Mouse (Mus musculus) spleen, postnatal 14 days (tissue): ENCODE data around the gene Nbl1.

Experiments
- DNase-seq, 2 experiments: peaks; one replicate each; pipeline ENCODE4 v3.0.0; 2021 to 2022; ENCODE audit warnings: low spot score in 2 of 2

Gene Nbl1

GRCm38 (mm10) chr4:139100326-139100725 lies 7.5 kb upstream of the Nbl1 start:
- no peak for DNase-seq

GRCm38 (mm10) chr4:139096201-139096600 lies 3.4 kb upstream of the Nbl1 start:
- DNase-seq: no peak

- DNase-seq: no peak
These were observed 2.6 kb upstream of the Nbl1 start for GRCm38 (mm10) chr4:139095406-139095805.

- DNase-seq: no peak
These were observed 370 bp upstream of the Nbl1 start for GRCm38 (mm10) chr4:139093196-139093530.

- DNase-seq: no peak
These were observed 1.1 kb downstream of the Nbl1 start for GRCm38 (mm10) chr4:139091478-139092355.

- no peak for DNase-seq
These were observed 1.7 kb downstream of the Nbl1 start for GRCm38 (mm10) chr4:139091066-139091465.

GRCm38 (mm10) chr4:139090303-139090940 lies 2.4 kb downstream of the Nbl1 start:
- DNase-seq: no peak

GRCm38 (mm10) chr4:139088982-139089671 lies 3.7 kb downstream of the Nbl1 start:
- DNase-seq: no peak

GRCm38 (mm10) chr4:139086984-139087383 lies 5.8 kb downstream of the Nbl1 start:
- no peak for DNase-seq

- peak; percentile 40 to 79 for DNase-seq
These were observed 6.8 kb downstream of the Nbl1 start for GRCm38 (mm10) chr4:139086037-139086436.

GRCm38 (mm10) chr4:139085337-139085736 lies 7.5 kb downstream of the Nbl1 start:
- DNase-seq: no peak

GRCm38 (mm10) chr4:139082790-139083564 lies 9.8 kb downstream of the Nbl1 start:
- DNase-seq: no peak

- DNase-seq: no peak
These were observed 11.4 kb downstream of the Nbl1 start for GRCm38 (mm10) chr4:139081270-139081931.

- no peak for DNase-seq
These were observed 12.5 kb downstream of the Nbl1 start for GRCm38 (mm10) chr4:139080259-139080658.

GRCm38 (mm10) chr4:139079439-139079838 lies 13.4 kb downstream of the Nbl1 start:
- DNase-seq: no peak

- no peak for DNase-seq
These were observed 14.1 kb downstream of the Nbl1 start for GRCm38 (mm10) chr4:139078726-139079125.

- no peak for DNase-seq
These were observed 14.5 kb downstream of the Nbl1 start for GRCm38 (mm10) chr4:139078313-139078712.

GRCm38 (mm10) chr4:139075915-139076314 lies 16.9 kb downstream of the Nbl1 start:
- no peak for DNase-seq

- DNase-seq: no peak
These were observed 17.6 kb downstream of the Nbl1 start, which contains the start of gene Htr6 for GRCm38 (mm10) chr4:139075041-139075711. Gene Htr6 (minus strand): TSS chr4:139075570.

- DNase-seq: no peak
These were observed 18.7 kb downstream of the Nbl1 start for GRCm38 (mm10) chr4:139074060-139074459.

GRCm38 (mm10) chr4:139068287-139068686 lies 24.5 kb downstream of the Nbl1 start:
- DNase-seq: no peak
